Mouse (Mus musculus) hindbrain, embryonic 11.5 days (tissue): ENCODE measurements around the gene Rasgef1b. TPM values are rescaled to one million over a fixed set of nuclear protein-coding genes. Genes with fewer than 3 reads are reported as not detected.
A peak's percentile ranks its signal among the peaks of the same experiment; 100 is the strongest.

ENCODE experiments used
- ATAC-seq: fragments of 200-750 bp; cut with Nextera tagmentation; 2 replicates; pipeline ENCODE4 v1.8.0; 2017; ENCODE audit warnings: mild to moderate bottlenecking, moderate TSS enrichment, moderate library complexity; ENCODE audit not compliant: low FRiP score
- DNase-seq: peaks from one replicate; pipeline ENCODE4 v3.0.0-alpha.2; 2015; ENCODE audit warnings: low spot score
- H3K27ac ChIP-seq: fragments of 300-500 bp; sonication (generic); 2 replicates; pipeline ENCODE4 v1.5.1; 2014; ENCODE audit warnings: mild to moderate bottlenecking, low read depth, low read length
- H3K27me3 ChIP-seq: fragments of 300-500 bp; sonication (generic); 2 replicates; pipeline ENCODE4 v1.6.1; 2014; ENCODE audit warnings: mild to moderate bottlenecking, low read length, moderate library complexity, mixed read lengths; ENCODE audit not compliant: control insufficient read depth, insufficient read depth
- H3K36me3 ChIP-seq: fragments of 300-500 bp; sonication (generic); 2 replicates; pipeline ENCODE4 v1.6.1; 2014; ENCODE audit warnings: mild to moderate bottlenecking, low read length, moderate library complexity, mixed read lengths; ENCODE audit not compliant: control insufficient read depth, insufficient read depth
- H3K4me1 ChIP-seq: fragments of 300-500 bp; sonication (generic); replicated peaks from 2 replicates; pipeline ENCODE4 v1.6.1; 2014; ENCODE audit warnings: low read length, mixed read lengths; ENCODE audit not compliant: control insufficient read depth, insufficient read depth
- H3K4me2 ChIP-seq: fragments of 300-500 bp; sonication (generic); replicated peaks from 2 replicates; pipeline ENCODE4 v1.6.1; 2014; ENCODE audit warnings: mild to moderate bottlenecking, low read depth, low read length
- H3K4me3 ChIP-seq: fragments of 300-500 bp; sonication (generic); 2 replicates; pipeline ENCODE4 v1.5.1; 2014; ENCODE audit warnings: low read depth, low read length
- H3K9ac ChIP-seq: fragments of 300-500 bp; sonication (generic); 2 replicates; pipeline ENCODE4 v1.6.1; 2014; ENCODE audit warnings: low read depth, low read length
- H3K9me3 ChIP-seq: fragments of 300-500 bp; sonication (generic); 2 replicates; pipeline ENCODE4 v1.6.1; 2016; ENCODE audit warnings: low read length; ENCODE audit not compliant: control insufficient read depth
- WGBS: fragments of 180-500 bp; shearing (Covaris S2); extraction: QIAGEN DNeasy Blood & Tissue Kit; methylation state at CpG from one replicate; pipeline ENCODE4 v1.1.7; 2014; 5-methylcytosine and 5-hydroxymethylcytosine counted together
- polyA plus RNA-seq: library from polyadenylated mRNA; unstranded; fragments of >200 nt; fragmentation: Nextera tagmentation; extraction: Ambion mirVana; gene quantifications from 2 replicates; pipeline ENCODE4 v1.2.1, GENCODE M21; 2014

The Rasgef1b gene
- polyA plus RNA-seq, 1 experiment from 2014 or later, result 14.1 TPM

- 98% methylated on average over 1 of the region's 1 CpGs for WGBS
These were observed 95.3 kb downstream of the Rasgef1b start for GRCm38 (mm10) chr5:99633548-99633947.

GRCm38 (mm10) chr5:99632649-99633310 is 96.1 kb downstream of the Rasgef1b start:
- Histone ChIP-seq H3K36me3 (no peaks in the 10 kb centered on the region), H3K9me3 (no peaks in the 10 kb centered on the region), H3K27ac (no peak overlapping the region), H3K4me3 (no peak overlapping the region), H3K27me3 (no peaks in the 10 kb centered on the region), H3K4me2 (no peak overlapping the region), H3K9ac (no peak overlapping the region), H3K4me1 (no peaks in the 10 kb centered on the region)
- DNase-seq (no peak), ATAC-seq (no peak)
- 83% methylated on average over 11 of the region's 11 CpGs for WGBS

More at GRCm38 (mm10) chr5:99633548-99633947, 95.3 kb downstream of the Rasgef1b start:
- Histone ChIP-seq H3K9me3 (no peaks in the 10 kb centered on the region), H3K27ac (no peak overlapping the region), H3K4me1 (no peaks in the 10 kb centered on the region), H3K36me3 (no peaks in the 10 kb centered on the region), H3K4me2 (no peak overlapping the region), H3K27me3 (no peaks in the 10 kb centered on the region), H3K9ac (no peak overlapping the region), H3K4me3 (no peak overlapping the region)
- no peak for ATAC-seq
- DNase-seq, result no peak

GRCm38 (mm10) chr5:99630087-99630486 is 98.8 kb downstream of the Rasgef1b start:
- DNase-seq (no peak), ATAC-seq (no peak)
- Histone ChIP-seq H3K4me2 (no peak overlapping the region), H3K9me3 (no peaks in the 10 kb centered on the region), H3K36me3 (no peaks in the 10 kb centered on the region), H3K4me1 (no peaks in the 10 kb centered on the region), H3K27ac (no peak overlapping the region), H3K9ac (no peak overlapping the region), H3K27me3 (no peaks in the 10 kb centered on the region), H3K4me3 (no peak overlapping the region)
- WGBS, result 77% methylated on average over 7 of the region's 7 CpGs

- no peak overlapping the region for H3K27ac ChIP-seq
- H3K4me3 ChIP-seq, result no peak overlapping the region
- ATAC-seq, result no peak
- 74% methylated on average over 3 of the region's 3 CpGs for WGBS
- no peak for DNase-seq
- no peak overlapping the region for H3K4me2 ChIP-seq
- H3K27me3 ChIP-seq, result no peaks in the 10 kb centered on the region
- H3K36me3 ChIP-seq, result no peaks in the 10 kb centered on the region
- no peak overlapping the region for H3K9ac ChIP-seq
- H3K9me3 ChIP-seq, result no peaks in the 10 kb centered on the region
- H3K4me1 ChIP-seq, result no peaks in the 10 kb centered on the region
These were observed 103.3 kb downstream of the Rasgef1b start for GRCm38 (mm10) chr5:99625603-99626002.

- Histone ChIP-seq H3K36me3 (no peaks in the 10 kb centered on the region), H3K9ac (no peak overlapping the region), H3K27me3 (no peaks in the 10 kb centered on the region), H3K4me1 (no peaks in the 10 kb centered on the region), H3K4me2 (no peak overlapping the region), H3K4me3 (no peak overlapping the region), H3K9me3 (no peaks in the 10 kb centered on the region), H3K27ac (no peak overlapping the region)
- DNase-seq (no peak), ATAC-seq (no peak)
- WGBS, result 85% methylated on average over 5 of the region's 5 CpGs
These were observed 108.1 kb downstream of the Rasgef1b start for GRCm38 (mm10) chr5:99620771-99621170.

- 39% methylated on average over 5 of the region's 5 CpGs for WGBS
- Histone ChIP-seq H3K36me3 (no peaks in the 10 kb centered on the region), H3K4me3 (no peak overlapping the region)
These were observed 111.5 kb downstream of the Rasgef1b start for GRCm38 (mm10) chr5:99617271-99617800.

GRCm38 (mm10) chr5:99613321-99614118 is 115.3 kb downstream of the Rasgef1b start:
- Histone ChIP-seq H3K27me3 (0 out of 2 replicates have a peak, but pooled peaks cover 3% of the 10 kb centered on the region), H3K9me3 (no peaks in the 10 kb centered on the region), H3K4me3 (peak overlapping the region; percentile 17), H3K27ac (peak overlapping the region; percentile 48; the same call in 1 of the 2 replicates), H3K4me2 (peak overlapping the region; percentile 49), H3K36me3 (no peaks in the 10 kb centered on the region), H3K9ac (peak overlapping the region; percentile 35; the same call in 1 of the 2 replicates), H3K4me1 (peaks cover 2% of the 10 kb centered on the region; the same call in 1 of the 2 replicates)
- ATAC-seq (peak; percentile 71), DNase-seq (peak; percentile 54)
- WGBS, result 1% methylated on average over 24 of the region's 24 CpGs

More at GRCm38 (mm10) chr5:99617271-99617800, 111.5 kb downstream of the Rasgef1b start:
- Histone ChIP-seq H3K9me3 (no peaks in the 10 kb centered on the region), H3K4me2 (no peak overlapping the region), H3K27me3 (0 out of 2 replicates have a peak, but pooled peaks cover 3% of the 10 kb centered on the region), H3K27ac (no peak overlapping the region), H3K4me1 (peaks cover 2% of the 10 kb centered on the region; the same call in 1 of the 2 replicates), H3K9ac (no peak overlapping the region)
- DNase-seq (no peak), ATAC-seq (no peak)

- no peaks in the 10 kb centered on the region for H3K36me3 ChIP-seq
- H3K4me3 ChIP-seq, result no peak overlapping the region
- ATAC-seq (no peak), DNase-seq (no peak)
- H3K9ac ChIP-seq, result no peak overlapping the region
- H3K9me3 ChIP-seq, result no peaks in the 10 kb centered on the region
- H3K27ac ChIP-seq, result no peak overlapping the region
- no peaks in the 10 kb centered on the region for H3K27me3 ChIP-seq
- 68% methylated on average over 5 of the region's 5 CpGs for WGBS
- no peak overlapping the region for H3K4me2 ChIP-seq
- no peaks in the 10 kb centered on the region for H3K4me1 ChIP-seq
These were observed 121.3 kb downstream of the Rasgef1b start for GRCm38 (mm10) chr5:99607602-99608001.
